Mouse (Mus musculus) liver, adult 2 months (tissue): ENCODE data around the gene Rnf212.

Experiments used
- CTCF ChIP-seq: fragments of 200-500 bp; IDR thresholded peaks from 2 replicates; pipeline ENCODE4 v1.5.1; 2011; ENCODE audit warnings: low read depth, low read length, control low read depth
- POLR2A ChIP-seq: fragments of 200-500 bp; IDR thresholded peaks from 2 replicates; pipeline ENCODE4 v1.6.1; 2011; ENCODE audit warnings: low read length, control low read depth; ENCODE audit not compliant: insufficient read depth; ENCODE audit errors: extremely low read depth

DNA sequence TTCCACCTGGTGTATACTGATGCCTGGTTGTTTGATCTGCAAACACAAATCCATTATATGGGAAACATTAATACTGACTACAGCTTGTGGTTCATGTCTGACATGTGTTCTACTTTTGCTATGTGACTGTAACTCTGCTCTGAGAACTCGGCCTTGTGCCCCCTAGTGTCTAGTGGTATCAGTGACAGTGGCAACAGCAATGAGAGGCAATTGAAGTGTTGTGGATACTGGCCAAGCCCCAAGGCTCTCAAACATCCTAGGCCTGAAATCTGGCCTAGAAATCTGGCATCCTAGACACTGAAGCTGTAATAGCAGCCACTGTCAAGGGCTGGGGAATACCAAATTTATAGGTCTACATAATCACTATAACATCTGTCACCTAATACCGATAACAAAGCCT, 30.9 kb downstream of the Rnf212 start:
- TF ChIP-seq CTCF = no peak
- TF ChIP-seq POLR2A = no peak
